Mouse (Mus musculus) frontal cortex, postnatal 10 days (tissue): ENCODE results near the gene Enpp6.

Source experiments
- DNase-seq, 2 experiments: peaks; one replicate each; pipeline ENCODE4 v3.0.0; 2022; ENCODE audit warnings: low spot score in 2 of 2, mixed read lengths in 1 of 2

The Enpp6 gene

DNA sequence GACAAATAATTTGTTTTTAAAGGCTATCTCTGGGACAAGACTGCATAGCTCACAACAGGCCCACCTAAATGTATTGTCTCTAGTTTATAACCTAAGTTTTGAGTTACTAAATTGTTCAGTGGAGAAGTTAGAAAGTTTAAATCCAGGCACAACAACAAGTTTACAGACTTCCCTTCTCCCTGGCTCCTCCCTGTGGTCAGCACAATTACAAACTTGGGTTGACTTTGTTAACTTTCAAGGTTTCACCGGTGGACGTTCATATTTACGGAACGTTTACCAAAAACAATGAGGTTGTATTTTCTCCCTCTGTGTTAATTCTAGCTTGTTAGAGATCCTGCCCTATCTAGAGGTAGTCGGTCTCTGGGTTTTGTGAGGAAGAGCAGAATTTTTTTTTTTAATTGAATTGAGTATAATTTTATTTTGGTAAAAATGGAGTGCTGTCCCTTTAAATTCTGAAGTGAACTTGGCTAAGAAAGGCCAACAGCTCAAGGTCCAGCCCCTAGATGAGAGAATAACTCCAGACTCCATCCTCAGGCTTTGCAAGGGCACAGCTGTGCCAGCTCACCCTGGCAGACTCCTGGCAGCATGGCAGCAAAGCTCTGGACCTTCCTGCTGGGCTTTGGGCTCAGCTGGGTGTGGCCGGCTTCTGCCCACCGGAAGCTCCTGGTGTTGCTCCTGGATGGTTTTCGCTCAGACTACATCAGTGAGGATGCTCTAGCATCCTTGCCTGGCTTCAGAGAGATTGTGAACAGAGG, at the start of gene Enpp6:
TSS of gene Enpp6 (plus strand) at position 502 of the 755 bp plus-strand sequence.
- no peak for DNase-seq

- DNase-seq: no peak
Measured at GRCm38 (mm10) chr8:46938218-46938617, 48.5 kb upstream of the Enpp6 start.

- DNase-seq: no peak
Measured at GRCm38 (mm10) chr8:46941295-46941694, 45.4 kb upstream of the Enpp6 start.

- no peak for DNase-seq
Measured at GRCm38 (mm10) chr8:46941731-46942650, 44.7 kb upstream of the Enpp6 start.

DNA sequence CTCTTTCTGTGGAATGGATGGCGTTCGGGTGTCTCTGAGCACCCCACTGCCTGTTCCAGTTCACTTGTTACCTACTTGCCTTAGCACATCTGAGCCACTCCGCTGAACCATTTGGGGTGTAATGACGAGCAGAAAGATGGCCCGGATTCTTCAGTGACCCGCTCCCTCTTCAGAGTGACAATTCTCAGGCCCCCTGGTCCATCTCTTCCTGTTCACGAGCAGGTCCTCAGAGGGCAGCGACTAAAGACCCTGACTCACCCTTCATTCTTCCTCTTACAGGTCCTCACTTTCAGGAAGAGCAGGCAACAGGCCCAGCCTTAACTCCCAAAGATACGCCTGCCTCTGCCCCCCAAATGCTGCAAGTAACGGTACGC, 44.0 kb upstream of the Enpp6 start:
- DNase-seq: no peak

DNA sequence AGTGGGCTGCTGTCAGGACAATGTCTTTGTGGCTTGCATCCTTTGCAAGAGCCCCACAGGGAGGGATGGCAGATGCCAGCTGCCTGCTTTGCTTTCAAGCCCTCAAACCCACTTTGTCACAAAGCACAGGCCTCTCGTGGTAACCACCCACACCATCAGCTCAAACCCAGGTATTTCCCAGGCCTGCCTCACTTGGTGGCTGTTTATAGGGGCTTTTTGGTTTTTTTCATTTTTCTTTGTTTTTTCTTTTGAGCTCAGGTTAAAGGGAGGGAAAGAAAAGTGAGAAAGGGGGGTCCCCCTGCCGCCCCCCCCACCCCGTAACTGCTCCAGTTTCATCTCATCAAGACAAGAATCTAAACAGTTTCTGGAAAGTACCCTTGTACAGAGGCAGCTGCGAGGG, 43.4 kb upstream of the Enpp6 start:
- DNase-seq: no peak

DNA sequence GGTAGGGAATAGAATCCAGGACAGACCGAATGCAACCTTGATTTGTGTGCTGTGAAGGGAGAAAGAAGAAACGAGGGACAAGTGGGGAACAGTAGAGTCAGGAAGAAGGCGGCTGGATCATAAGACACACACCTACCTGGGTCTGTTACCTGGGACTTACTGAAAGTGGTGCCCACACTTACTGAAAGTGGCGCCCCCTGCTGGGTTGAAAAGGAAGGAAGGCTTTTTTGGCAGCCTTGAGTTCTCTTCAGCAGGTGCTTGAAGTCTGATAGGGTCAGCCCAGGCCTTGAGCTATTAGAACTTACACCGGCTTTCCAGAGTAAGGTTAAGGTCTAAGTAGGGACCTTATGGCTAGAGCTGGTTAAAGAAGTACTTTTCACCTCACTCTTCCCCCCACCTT, 40.5 kb upstream of the Enpp6 start:
- DNase-seq: no peak

- DNase-seq: no peak
Measured at GRCm38 (mm10) chr8:46948091-46948757, 38.5 kb upstream of the Enpp6 start.

GRCm38 (mm10) chr8:46953472-46953871, 33.2 kb upstream of the Enpp6 start:
- peak in 1 of 2 experiments; percentile 65 for DNase-seq

DNA sequence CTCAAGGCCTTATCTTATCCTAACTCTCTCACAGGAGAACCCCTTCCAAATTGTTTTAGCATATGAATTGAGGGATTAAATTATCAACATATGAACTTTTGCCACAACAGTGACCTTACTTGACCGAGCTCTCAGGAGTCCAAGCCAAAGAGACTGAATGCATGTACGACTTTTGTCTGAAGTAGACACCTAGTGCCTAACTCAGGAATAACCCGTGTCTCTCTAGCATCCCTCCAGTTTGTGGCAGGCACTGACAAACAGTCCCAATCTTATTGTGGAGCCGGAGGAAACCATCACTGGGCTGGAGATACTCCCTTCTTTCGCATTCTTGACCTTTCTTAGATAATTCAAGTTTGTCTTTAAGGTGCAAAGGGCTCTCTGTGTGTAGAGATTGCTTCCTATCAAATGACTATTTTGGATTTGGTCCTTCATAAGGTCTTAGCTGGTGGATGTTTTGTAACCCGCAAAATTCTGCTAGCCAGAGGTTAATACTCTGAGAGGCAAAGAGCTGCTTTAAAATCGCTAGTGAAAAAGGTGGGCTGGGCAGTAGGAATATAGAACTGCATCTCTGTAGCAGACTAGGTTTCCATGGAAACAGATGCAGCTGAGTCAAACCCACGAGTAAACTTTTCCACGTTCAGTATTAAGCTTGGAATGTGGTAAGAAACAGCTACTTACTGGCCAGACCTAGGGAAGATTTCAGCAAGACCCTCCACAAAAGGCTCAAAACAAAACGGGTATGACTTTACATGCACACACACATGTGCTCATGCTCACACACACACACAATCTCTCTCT, 23.9 kb upstream of the Enpp6 start:
- no peak for DNase-seq

- no peak for DNase-seq
Measured at GRCm38 (mm10) chr8:46963619-46964145, 23.0 kb upstream of the Enpp6 start.

GRCm38 (mm10) chr8:46965812-46966211, 20.9 kb upstream of the Enpp6 start:
- no peak for DNase-seq

DNA sequence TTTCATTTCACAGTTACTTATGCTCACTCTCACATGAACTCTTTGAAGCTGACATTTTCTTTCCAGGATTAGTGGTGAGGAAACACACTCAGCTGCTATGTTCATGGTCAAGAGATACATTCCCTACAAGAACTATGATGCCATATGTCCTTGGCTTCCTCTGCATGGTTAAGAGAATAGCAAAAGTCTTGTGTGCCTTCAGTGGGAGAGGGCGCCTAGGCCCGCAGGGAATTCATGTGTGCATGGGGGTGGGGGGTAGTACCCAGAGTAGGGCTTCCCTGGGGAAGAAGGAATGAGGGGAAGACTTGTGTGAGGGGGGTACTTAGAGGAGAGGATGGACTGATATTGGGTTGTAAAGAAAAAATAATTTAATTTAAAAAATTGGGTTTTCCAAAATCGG, 18.0 kb upstream of the Enpp6 start:
- no peak for DNase-seq

GRCm38 (mm10) chr8:46969386-46969785, 17.3 kb upstream of the Enpp6 start:
- no peak for DNase-seq

GRCm38 (mm10) chr8:46977376-46977775, 9.3 kb upstream of the Enpp6 start:
- no peak for DNase-seq

- DNase-seq: no peak
Measured at GRCm38 (mm10) chr8:46982166-46982565, 4.5 kb upstream of the Enpp6 start.

DNA sequence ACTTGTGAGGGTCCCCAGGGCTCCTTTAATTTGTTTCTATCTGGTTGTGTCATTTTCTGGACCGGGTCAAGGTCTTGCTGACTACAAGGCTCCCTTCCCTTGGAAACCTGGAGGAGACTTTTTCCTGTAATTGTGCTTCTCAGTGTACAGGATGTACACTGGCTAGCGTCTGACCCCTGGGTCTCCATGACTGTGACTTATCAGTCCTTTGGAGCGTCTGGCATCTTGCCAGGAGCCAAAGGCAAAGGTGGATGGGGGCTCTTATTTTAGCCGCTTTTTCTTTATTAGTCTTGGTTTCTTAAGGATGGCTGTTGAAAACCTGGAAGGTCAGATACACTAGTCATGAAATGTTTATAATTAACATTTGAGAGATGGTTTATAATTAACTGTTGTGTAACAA, 3.9 kb upstream of the Enpp6 start:
- DNase-seq: no peak

GRCm38 (mm10) chr8:46984647-46985046, 2.0 kb upstream of the Enpp6 start:
- no peak for DNase-seq

DNA sequence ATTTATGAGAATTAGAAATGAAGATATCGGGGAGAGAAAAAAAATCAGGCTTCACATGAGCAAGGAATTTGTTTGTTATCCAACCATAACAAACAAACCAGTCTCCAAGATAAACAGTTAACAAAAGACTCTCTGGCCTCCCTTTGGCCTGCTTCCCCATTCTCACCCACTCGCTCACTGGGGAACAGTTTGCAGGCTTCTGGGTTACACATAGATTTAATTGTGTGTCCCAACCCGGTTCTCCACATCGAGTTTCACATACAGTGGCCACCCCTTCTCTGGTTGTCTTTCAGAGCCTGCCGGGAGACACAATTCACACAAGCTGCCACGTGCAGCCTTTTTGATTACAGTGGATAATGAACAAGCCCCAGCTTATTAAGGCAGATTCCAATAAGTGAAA, 1.7 kb downstream of the Enpp6 start:
- DNase-seq: no peak

DNA sequence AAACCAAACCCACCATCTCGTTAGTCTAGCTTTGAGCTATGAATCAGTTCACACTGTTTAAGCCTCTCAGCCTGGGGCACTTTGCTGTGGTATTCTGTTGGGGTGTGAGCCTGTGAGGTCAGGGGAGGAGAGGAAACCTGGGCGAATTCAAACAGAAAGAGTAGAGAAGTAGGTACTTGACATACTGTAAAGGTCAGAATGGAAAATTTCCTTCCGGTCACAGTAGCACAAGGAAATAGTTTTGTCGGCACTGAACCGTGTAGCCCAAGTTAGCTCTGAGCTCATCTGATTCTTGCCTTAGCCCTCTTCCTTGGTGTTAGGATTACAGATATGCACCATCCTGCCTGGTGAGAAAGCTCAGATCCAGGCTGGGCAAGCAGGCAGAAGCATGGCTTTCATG, 4.4 kb downstream of the Enpp6 start:
- DNase-seq: no peak

- no peak for DNase-seq
Measured at GRCm38 (mm10) chr8:46992579-46992978, 5.9 kb downstream of the Enpp6 start.
